Mouse (Mus musculus) retina, embryonic 14.5 days (tissue): Measurements from ENCODE around the gene Adcy3.

Experiments used
- DNase-seq: peaks from one replicate; pipeline ENCODE4 v3.0.0-alpha.2; 2015; ENCODE audit warnings: low spot score

Adcy3 gene

DNA sequence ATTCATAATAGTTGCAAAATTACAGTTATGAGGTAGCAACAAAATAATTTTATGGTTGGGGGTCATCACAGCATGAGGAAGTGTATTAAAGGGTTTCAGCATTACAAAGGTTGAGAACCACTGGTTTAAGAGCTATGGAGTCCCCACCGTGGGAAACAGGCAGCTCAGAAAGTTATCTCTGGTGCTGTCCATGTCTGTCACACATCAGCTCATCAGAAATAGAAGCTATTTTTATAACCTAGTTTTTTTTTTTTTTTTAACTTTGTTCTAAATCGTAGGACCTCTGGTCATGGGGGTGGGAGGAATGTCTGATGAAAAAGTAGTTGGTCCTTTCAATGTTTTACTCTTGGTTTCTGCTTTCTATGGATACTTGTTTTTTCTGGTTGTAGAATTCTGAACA is 110.9 kb downstream of the Adcy3 start:
- DNase-seq, result no peak

DNA sequence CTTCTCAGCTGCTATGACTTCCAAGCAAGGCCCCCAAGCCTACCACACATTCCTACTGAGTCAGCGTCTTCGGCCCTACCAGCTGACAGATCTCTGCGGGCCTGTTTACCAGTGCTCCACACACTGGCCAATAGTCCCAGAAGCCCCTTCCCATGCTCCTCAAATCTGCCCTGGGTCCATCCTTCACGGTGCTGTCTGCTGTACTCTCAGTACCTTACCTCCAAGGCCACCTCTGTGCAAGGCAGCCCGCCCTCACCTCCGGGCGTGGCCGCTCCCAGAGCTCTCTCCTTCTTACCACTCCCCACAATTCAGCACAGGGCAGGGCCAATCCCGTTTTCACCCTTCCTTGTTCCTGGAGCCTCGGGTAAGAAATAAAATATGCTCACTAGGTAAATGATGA is 112.8 kb downstream of the Adcy3 start:
- no peak for DNase-seq

DNA sequence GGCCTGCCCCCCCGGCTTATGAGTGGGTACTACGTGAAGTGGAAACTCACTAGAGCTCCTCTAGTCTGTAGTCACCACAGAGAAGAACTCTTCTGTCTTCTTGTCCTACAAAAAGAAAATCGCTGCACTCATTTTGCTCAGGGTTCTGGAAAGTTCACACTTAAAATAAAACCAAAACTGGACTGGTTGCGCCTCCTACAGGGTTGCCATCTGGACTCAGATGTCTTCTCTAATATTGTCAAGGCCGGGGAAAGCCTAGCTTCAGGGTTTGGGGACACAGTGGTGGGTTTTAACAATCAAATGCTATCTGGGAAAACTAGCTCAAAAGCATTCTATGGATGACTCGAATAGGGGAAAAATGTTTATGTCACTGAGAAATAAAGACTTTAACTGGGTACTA is 116.9 kb downstream of the Adcy3 start:
- DNase-seq, result no peak

DNA sequence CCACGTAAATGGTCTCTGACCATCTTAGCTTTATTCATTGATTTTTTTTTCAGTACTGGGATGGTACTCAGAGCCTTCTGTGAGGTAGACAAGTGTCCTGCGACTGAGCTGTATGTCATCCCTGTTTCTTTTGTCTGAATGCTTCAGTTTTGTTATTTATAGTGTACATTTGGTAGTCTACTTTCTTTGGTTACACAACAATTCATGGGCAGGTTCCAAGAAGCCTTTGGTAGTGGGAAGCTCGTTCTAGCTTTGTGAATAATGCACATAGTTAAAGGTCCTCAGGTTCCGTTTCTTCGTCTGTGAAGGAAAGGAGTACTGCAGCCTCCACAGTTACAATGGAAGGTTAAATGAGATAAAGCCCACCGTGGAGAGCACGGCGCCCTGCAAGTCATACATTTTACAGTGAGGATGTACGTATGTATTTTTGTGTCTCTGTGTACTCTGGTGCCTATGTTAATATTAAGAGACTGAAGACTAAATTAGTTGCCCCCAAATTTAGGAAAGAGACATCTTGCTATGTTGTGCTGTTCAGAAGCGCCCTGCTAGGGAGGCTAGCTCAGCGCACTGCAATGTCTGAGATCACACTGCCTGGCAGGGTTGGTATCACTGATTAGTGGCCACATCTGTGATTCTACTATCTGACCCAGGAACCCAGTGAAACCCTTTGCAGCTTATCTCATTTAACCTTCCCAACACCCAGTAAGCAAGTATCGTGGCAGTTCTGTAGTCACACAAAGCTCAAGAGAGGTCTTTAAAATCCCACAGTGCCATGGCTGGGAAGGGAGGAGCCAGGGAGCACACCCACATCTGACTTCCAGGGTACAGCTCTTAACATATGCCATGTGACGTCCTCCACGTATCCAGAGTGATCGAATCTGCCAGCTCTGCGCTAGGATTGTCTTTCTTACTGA is 120.1 kb downstream of the Adcy3 start:
- no peak for DNase-seq
